8 mouse cellular contexts compared by ENCODE assay signal in genomic region chr4:48584421-48585240, GRCm38 (mm10). TPM values are rescaled to one million over a fixed set of nuclear protein-coding genes. Genes with fewer than 3 reads are reported as not detected.
DNase-seq lines count a peak whose midpoint lies in the region; ATAC-seq and TF ChIP-seq lines count a peak whose summit lies in the region.

TSS of gene Tmeff1 (plus strand) at chr4:48585174.

- H3K27me3 ChIP-seq in heart, embryonic 13.5 days (replicated peaks), result no peaks in the 10 kb centered on the region

- peaks cover 30% of the 10 kb centered on the region for H3K4me1 ChIP-seq in heart, embryonic 13.5 days
- H3K4me1 ChIP-seq in lung, adult 2 months (ENCODE audit: control insufficient read depth, insufficient read depth, low read length), result peaks cover 2% of the 10 kb centered on the region

- peak; percentile 90 for TF ChIP-seq POLR2A in brain, embryonic 14.5 days (IDR thresholded peaks at IDR 0.05; ENCODE audit: borderline replicate concordance, extremely low read depth, insufficient read depth, insufficient read length, poor library complexity, severe bottlenecking)
- TF ChIP-seq POLR2A in lung, adult 2 months (IDR thresholded peaks at IDR 0.05; ENCODE audit: borderline replicate concordance, extremely low read depth, low read depth, low read length), result no peak

- H3K4me2 ChIP-seq in heart, embryonic 13.5 days, result peak within 1 kb of the TSS; percentile 80

- peak; percentile 59 for ATAC-seq in heart, embryonic 13.5 days (ENCODE audit: extremely low read depth, insufficient number of reproducible peaks, low FRiP score, low TSS enrichment)
- no peak for ATAC-seq in CD4-positive, CD25-positive, alpha-beta regulatory T cell, adult 4 months

- peak within 1 kb of the TSS; percentile 77 for H3K4me3 ChIP-seq in heart, embryonic 13.5 days
- peak within 1 kb of the TSS; percentile 94 for H3K4me3 ChIP-seq in lung, adult 2 months (replicated peaks; ENCODE audit: extremely low read depth, low read depth, low read length)

- H3K9me3 ChIP-seq in heart, embryonic 13.5 days, result 0 out of 2 replicates have a peak, but pooled peaks cover 6% of the 10 kb centered on the region

- WGBS in heart, embryonic 13.5 days, result 1% methylated on average over 57 of the region's 64 CpGs
- 3% methylated on average over 64 of the region's 64 CpGs for WGBS in lung, adult 2 months

- peak within 1 kb of the TSS; percentile 90 for H3K27ac ChIP-seq in heart, embryonic 13.5 days (replicated peaks)

- peak; percentile 9 for DNase-seq in kidney, adult 18-20 months
- DNase-seq in kidney, adult 9 months, result no peak
- peak; percentile 91 for DNase-seq in brain, embryonic 14.5 days (ENCODE audit: low read depth)
- peak; percentile 5 to 46 for DNase-seq in kidney, postnatal 25 days
- peak; percentile 36 for DNase-seq in lung, adult 2 months
- peak; percentile 86 for DNase-seq in retina, postnatal 1 day

- peaks cover 3% of the 10 kb centered on the region; the same call in 1 of the 2 replicates for H3K36me3 ChIP-seq in heart, embryonic 13.5 days

- H3K9ac ChIP-seq in heart, embryonic 13.5 days, result peak within 1 kb of the TSS; percentile 98

- TF ChIP-seq CTCF in brain, embryonic 14.5 days (IDR thresholded peaks at IDR 0.05; ENCODE audit: borderline replicate concordance, extremely low read depth, insufficient read depth, insufficient read length), result no peak
- TF ChIP-seq CTCF in lung, adult 2 months (IDR thresholded peaks at IDR 0.05; ENCODE audit: insufficient read depth, low read length), result no peak

RNA-seq across cellular contexts. Expression of gene Tmeff1, which starts in this region (rescaled TPM):
- polyA plus RNA-seq in brain, embryonic 14.5 days (2012; rRNA removed), result 297 and 335 TPM in 2 replicates
- 30.2 and 30.7 TPM in 2 replicates for polyA plus RNA-seq in heart, embryonic 13.5 days (2015; fragmentation: Nextera tagmentation; extraction: Ambion mirVana)
- polyA plus RNA-seq in lung, adult 2 months (2012; rRNA removed), result 12.6 and 20.8 TPM in 2 replicates
- under 1 TPM in 1 of 2 experiments, not detected in 1; 0.34 TPM for polyA plus RNA-seq in CD4-positive, CD25-positive, alpha-beta regulatory T cell, adult 4 months (2017; shearing (Covaris generic))

Comparison
In these comparisons a context has a peak if more than half of its experiments do, and no peak if none do; other contexts are left out.
1. RNA of gene Tmeff1 (polyA plus RNA-seq): 297 to 335 TPM in brain, embryonic 14.5 days, 30.2 to 30.7 TPM in heart, embryonic 13.5 days and 12.6 to 20.8 TPM in lung, adult 2 months; 0.34 TPM in CD4-positive, CD25-positive, alpha-beta regulatory T cell, adult 4 months; every median in the first group is over 10 times any median in the second.